Mouse (Mus musculus) heart, embryonic 15.5 days (tissue): ENCODE measurements at regions not wholly inside any gene's neighbourhood (a gene's known extent, or its start where the extent isn't known, plus 50 kb on each side); places are given as distances from the start of the nearest gene placed in this dataset. TPM values are rescaled to one million over a fixed set of nuclear protein-coding genes. Genes with fewer than 3 reads are reported as not detected.

Experiments
- ATAC-seq: fragments of 200-750 bp; cut with Nextera tagmentation; replicated peaks from 2 replicates; pipeline ENCODE4 v1.8.0; 2017; ENCODE audit warnings: low read depth, moderate TSS enrichment; ENCODE audit not compliant: insufficient number of reproducible peaks, insufficient read depth, low FRiP score
- H3K27ac ChIP-seq: fragments of 300-500 bp; sonication (generic); 2 replicates; pipeline ENCODE4 v1.5.1; 2015; ENCODE audit warnings: mild to moderate bottlenecking, inconsistent platforms
- H3K27me3 ChIP-seq: fragments of 300-500 bp; sonication (generic); 2 replicates; pipeline ENCODE4 v1.6.1; 2015; ENCODE audit warnings: inconsistent platforms
- H3K36me3 ChIP-seq: fragments of 300-500 bp; sonication (generic); 2 replicates; pipeline ENCODE4 v1.6.1; 2015; ENCODE audit warnings: mild to moderate bottlenecking, inconsistent platforms
- H3K4me1 ChIP-seq: fragments of 300-500 bp; sonication (generic); replicated peaks from 2 replicates; pipeline ENCODE4 v1.6.1; 2015; ENCODE audit warnings: inconsistent platforms
- H3K4me2 ChIP-seq: fragments of 300-500 bp; sonication (generic); 2 replicates; pipeline ENCODE4 v1.6.1; 2015; ENCODE audit warnings: inconsistent platforms, mild to moderate bottlenecking, moderate library complexity
- H3K4me3 ChIP-seq: fragments of 300-500 bp; sonication (generic); 2 replicates; pipeline ENCODE4 v1.5.1; 2015; ENCODE audit warnings: mild to moderate bottlenecking, inconsistent platforms
- H3K9ac ChIP-seq: fragments of 300-500 bp; sonication (generic); 2 replicates; pipeline ENCODE4 v1.6.1; 2015; ENCODE audit warnings: mild to moderate bottlenecking, inconsistent platforms
- H3K9me3 ChIP-seq: fragments of 300-500 bp; sonication (generic); replicated peaks from 2 replicates; pipeline ENCODE4 v1.6.1; 2016; ENCODE audit warnings: inconsistent platforms
- WGBS: fragments of 180-500 bp; shearing (Covaris S2); methylation state at CpG from one replicate; pipeline ENCODE4 v1.1.7; 2015; ENCODE audit warnings: mixed read lengths; 5-methylcytosine and 5-hydroxymethylcytosine counted together
- microRNA counts: library from miRNA; unstranded; fragments of <30 nt; microRNA quantifications from one replicate; lab custom pipeline; 2016
- microRNA-seq: library from miRNA; unstranded; fragments of <30 nt; microRNA quantifications from one replicate; pipeline ENCODE4, GENCODE M21; 2016

- Histone ChIP-seq H3K9me3 (no peaks in the 10 kb centered on the region), H3K4me3 (no peak overlapping the region), H3K4me1 (no peaks in the 10 kb centered on the region), H3K27me3 (no peaks in the 10 kb centered on the region), H3K36me3 (no peaks in the 10 kb centered on the region), H3K9ac (no peak overlapping the region), H3K4me2 (no peak overlapping the region), H3K27ac (no peak overlapping the region)
- WGBS = 58% methylated on average over 9 of the region's 9 CpGs
- no peak for ATAC-seq
Observed at GRCm38 (mm10) chr10:91881521-91882228, 700.6 kb upstream of the Tmpo start.

DNA sequence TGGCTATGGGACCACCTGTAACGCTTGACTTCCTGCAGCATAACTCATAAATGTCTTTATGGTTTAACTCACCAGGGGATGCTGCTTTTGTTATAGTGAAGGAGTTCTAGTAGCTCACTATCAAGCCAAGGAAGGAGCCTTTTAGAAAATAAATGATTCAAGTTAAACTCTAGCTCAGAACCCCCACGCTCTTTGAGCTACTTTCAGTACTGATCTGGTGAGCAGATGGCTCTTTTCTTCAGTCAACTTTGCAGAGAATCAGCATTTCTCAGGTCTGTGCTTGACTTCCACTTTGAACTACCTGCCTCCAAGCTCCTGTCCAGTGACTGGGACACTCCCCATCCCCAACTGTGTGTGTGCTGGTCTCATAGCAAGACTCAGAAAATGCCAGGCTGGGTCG is 694.3 kb upstream of the Tmpo start:
- H3K27ac ChIP-seq = no peak overlapping the region
- 86% methylated on average over 3 of the region's 3 CpGs for WGBS
- H3K4me3 ChIP-seq = no peak overlapping the region
- no peaks in the 10 kb centered on the region for H3K9me3 ChIP-seq
- no peak for ATAC-seq
- H3K4me2 ChIP-seq = no peak overlapping the region
- H3K9ac ChIP-seq = no peak overlapping the region
- H3K36me3 ChIP-seq = no peaks in the 10 kb centered on the region
- H3K27me3 ChIP-seq = no peaks in the 10 kb centered on the region
- H3K4me1 ChIP-seq = peaks cover 4% of the 10 kb centered on the region; the same call in 1 of the 2 replicates

GRCm38 (mm10) chr10:91871244-91871643 is 690.1 kb upstream of the Tmpo start:
- H3K36me3 ChIP-seq = no peaks in the 10 kb centered on the region
- H3K4me1 ChIP-seq = peaks cover 4% of the 10 kb centered on the region; the same call in 1 of the 2 replicates
- no peak overlapping the region for H3K9ac ChIP-seq
- no peak overlapping the region for H3K4me3 ChIP-seq
- peak overlapping the region; percentile 58 for H3K27ac ChIP-seq
- 19% methylated on average over 4 of the region's 4 CpGs for WGBS
- H3K4me2 ChIP-seq = no peak overlapping the region
- no peaks in the 10 kb centered on the region for H3K9me3 ChIP-seq
- peak; percentile 47; the same call in 1 of the 2 replicates for ATAC-seq
- H3K27me3 ChIP-seq = no peaks in the 10 kb centered on the region

GRCm38 (mm10) chr10:91858711-91859595 is 677.8 kb upstream of the Tmpo start:
- Histone ChIP-seq H3K27ac (no peak overlapping the region), H3K4me3 (no peak overlapping the region), H3K4me1 (no peaks in the 10 kb centered on the region; the same call in 1 of the 2 replicates), H3K36me3 (no peaks in the 10 kb centered on the region), H3K27me3 (no peaks in the 10 kb centered on the region), H3K4me2 (no peak overlapping the region), H3K9me3 (no peaks in the 10 kb centered on the region), H3K9ac (no peak overlapping the region)
- ATAC-seq = no peak
- WGBS = 47% methylated on average over 6 of the region's 6 CpGs

DNA sequence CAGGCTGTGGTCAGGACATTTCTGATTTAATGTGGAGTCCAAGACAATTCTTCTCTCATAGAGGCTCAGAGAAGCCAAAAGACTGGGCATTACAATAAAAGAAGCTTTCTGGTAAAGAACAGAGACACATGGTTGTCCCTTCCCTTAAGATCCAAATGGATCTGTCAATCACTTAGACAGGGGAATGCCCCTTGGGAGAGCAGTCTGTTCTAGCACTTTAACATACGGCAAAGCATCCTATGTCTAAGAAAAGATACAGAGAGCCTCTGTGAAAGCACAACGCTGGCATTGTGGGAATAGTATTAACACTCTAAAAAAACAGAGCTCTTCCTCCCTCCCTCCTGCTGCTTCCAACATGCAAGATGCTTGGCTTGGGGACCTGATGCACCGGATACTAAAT is 646.0 kb upstream of the Tmpo start:
- Histone ChIP-seq H3K4me2 (no peak overlapping the region), H3K27me3 (no peaks in the 10 kb centered on the region), H3K36me3 (no peaks in the 10 kb centered on the region), H3K27ac (no peak overlapping the region), H3K4me3 (no peak overlapping the region), H3K9me3 (no peaks in the 10 kb centered on the region), H3K9ac (no peak overlapping the region), H3K4me1 (no peaks in the 10 kb centered on the region)
- no peak for ATAC-seq
- WGBS = 53% methylated on average over 3 of the region's 3 CpGs

GRCm38 (mm10) chr10:91823499-91823898 is 642.4 kb upstream of the Tmpo start:
- ATAC-seq = no peak
- no peaks in the 10 kb centered on the region for H3K4me1 ChIP-seq
- no peak overlapping the region for H3K27ac ChIP-seq
- H3K4me2 ChIP-seq = no peak overlapping the region
- H3K27me3 ChIP-seq = no peaks in the 10 kb centered on the region
- no peak overlapping the region for H3K9ac ChIP-seq
- no peak overlapping the region for H3K4me3 ChIP-seq
- H3K9me3 ChIP-seq = no peaks in the 10 kb centered on the region
- no peaks in the 10 kb centered on the region for H3K36me3 ChIP-seq
- 78% methylated on average over 5 of the region's 5 CpGs for WGBS

GRCm38 (mm10) chr10:91804870-91805269 is 623.8 kb upstream of the Tmpo start:
- Histone ChIP-seq H3K27ac (no peak overlapping the region), H3K36me3 (no peaks in the 10 kb centered on the region), H3K4me1 (no peaks in the 10 kb centered on the region), H3K27me3 (no peaks in the 10 kb centered on the region), H3K4me3 (no peak overlapping the region), H3K4me2 (no peak overlapping the region), H3K9me3 (no peaks in the 10 kb centered on the region), H3K9ac (no peak overlapping the region)
- WGBS = 80% methylated on average over 3 of the region's 3 CpGs
- ATAC-seq = no peak

MicroRNA genes in the stretch of these regions (microRNA counts, 519-probe panel; counts per million panel counts)
- microRNA mmu-miR-135a (lab: Ali Mortazavi, UCI) = 2,665 counts per million, percentile 61 among the panel's probes with 10 or more counts

Small RNA genes lying in the stretch of these regions (microRNA-seq; reads per million reads assigned to microRNA genes)
- gene Gm22582 (not detected), gene Mir1251 (1.3 reads per million), gene Mir135a-2 (1.5 reads per million)
